Mouse (Mus musculus) CD4-positive, CD25-positive, alpha-beta regulatory T cell, adult 4 months (primary cell): ENCODE measurements at regions not wholly inside any gene's neighbourhood (a gene's known extent, or its start where the extent isn't known, plus 50 kb on each side); places are given as distances from the start of the nearest gene placed in this dataset.

Source experiments
- ATAC-seq: one replicate; pipeline ENCODE4 v1.8.0; 2017

DNA sequence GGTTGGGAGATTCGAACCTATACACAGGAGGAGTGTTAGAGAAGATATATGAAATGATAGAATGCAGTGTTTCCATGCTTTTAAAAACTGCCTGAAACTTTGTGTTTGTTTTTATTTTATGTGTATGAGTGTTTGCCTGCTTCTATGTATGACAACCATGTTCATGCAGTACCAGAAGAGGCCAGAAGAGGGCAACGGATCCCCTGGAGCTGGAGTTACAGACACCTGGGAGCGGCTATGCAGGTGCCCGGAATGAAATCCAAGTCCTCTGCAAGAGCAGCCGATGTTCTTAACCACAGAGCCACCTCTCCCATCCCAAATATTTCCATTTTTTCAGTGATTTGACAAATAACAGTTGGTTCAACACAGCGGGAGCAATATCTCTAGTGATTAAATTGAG lies 247.5 kb upstream of the Dio3 start:
- ATAC-seq: no peak

DNA sequence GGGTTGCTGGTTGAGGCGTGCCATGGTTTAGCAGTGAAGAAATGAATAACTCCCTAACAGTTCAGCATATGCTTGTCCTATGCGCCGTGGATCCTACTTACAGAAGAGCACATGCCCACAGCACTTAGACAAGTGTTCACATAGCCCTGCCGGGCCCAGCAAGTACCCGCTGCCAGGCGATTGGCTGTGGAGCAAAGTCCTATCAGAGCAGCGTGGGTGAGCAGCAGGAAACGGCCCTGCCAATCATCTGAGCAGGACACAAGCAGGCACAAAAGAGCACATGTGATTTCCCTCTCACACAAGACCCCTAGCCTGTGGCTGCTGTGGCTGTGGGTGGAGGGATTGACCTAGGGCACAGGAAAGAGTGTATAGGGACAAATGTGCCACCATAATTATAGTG lies 243.7 kb upstream of the Dio3 start:
- ATAC-seq: no peak

DNA sequence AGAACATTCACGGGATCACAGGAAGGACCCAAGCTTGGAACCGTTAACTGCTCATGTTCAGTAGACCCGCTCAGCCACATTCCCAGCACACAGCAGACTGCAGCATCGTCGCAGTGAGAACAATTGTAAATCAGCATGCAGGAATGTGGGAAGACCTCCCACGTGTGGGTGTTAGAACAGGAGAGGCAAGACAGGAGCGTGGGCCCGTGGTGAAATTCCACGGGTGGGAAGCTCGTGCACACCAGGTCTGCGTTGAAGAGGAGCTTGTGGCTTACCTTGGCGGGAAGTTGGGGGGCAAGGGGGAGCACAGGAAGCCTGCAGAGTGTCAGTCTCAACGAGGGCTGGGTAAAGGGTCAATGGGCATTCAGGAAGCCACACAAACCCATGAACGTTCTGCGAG lies 238.2 kb upstream of the Dio3 start:
- ATAC-seq: no peak

GRCm38 (mm10) chr12:110041782-110042181 lies 237.1 kb upstream of the Dio3 start:
- ATAC-seq: no peak

DNA sequence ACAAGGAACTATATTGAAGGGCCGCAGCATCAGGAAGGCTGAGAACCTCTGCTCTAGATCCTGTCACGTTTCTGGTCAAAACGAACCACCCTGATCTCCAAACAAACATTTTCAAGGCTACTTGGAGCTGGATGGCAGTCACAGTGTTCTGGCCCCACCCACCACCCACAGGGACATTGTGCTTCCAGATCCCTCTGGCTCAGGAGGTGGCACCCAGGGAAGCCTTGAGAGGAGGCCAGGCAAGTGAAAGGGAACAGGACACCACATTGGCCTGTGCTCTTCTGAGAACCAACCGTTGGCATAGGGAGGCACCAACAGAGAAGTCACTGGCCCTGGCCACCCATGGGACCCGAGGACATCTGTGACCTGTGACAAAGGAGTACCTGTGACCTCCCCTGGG lies 234.6 kb upstream of the Dio3 start:
- no peak for ATAC-seq

GRCm38 (mm10) chr12:110044721-110045120 lies 234.1 kb upstream of the Dio3 start:
- no peak for ATAC-seq

DNA sequence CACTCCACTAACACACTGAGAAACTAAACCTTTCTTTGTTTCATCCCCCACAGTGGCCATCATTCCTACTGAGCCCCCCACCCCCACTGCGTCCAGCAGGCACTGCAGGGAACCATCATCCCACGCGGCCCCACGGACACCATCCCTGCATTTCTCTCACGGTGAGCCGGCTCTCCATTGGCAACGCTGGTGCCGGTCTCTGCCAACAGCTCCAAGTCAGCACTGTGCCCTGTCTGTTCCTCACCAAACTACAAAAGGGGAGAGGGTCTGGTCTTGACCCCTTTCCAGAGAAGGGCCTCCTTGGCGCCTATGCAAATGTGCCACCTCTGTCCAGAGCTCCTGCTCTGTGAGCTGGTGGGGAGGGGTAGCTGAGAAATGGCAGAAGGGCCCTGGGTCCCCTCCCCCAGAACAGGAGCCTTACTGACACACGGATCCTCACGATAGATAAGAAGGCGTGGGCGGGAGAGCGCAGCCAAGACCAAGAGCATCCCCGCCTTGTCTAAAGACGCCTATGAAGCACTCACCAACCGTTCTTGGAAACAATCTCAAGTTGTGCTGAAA lies 233.0 kb upstream of the Dio3 start:
- ATAC-seq: no peak

DNA sequence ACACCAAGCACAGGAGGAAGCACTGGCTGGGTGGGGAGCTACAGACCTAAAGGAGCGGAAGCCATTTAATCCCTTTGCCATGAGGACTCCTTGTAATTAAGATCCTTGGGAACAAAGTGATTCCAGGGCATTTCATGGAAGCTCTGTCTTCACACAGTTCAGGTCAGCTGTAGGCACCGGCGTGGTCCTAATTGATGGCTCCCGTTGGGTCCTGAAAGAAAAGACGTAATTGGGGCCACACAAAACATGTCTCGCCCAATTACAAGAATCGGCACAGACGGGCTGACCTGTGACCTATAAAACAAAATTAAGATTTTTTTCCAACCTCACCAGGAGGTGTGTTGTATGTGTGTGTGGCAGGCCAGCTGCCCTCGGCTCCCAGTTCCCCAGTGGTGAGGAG lies 232.3 kb upstream of the Dio3 start:
- no peak for ATAC-seq

GRCm38 (mm10) chr12:110047466-110048250 lies 231.2 kb upstream of the Dio3 start:
- ATAC-seq: no peak

- ATAC-seq: no peak
These were observed 229.6 kb upstream of the Dio3 start for GRCm38 (mm10) chr12:110049154-110049736.

DNA sequence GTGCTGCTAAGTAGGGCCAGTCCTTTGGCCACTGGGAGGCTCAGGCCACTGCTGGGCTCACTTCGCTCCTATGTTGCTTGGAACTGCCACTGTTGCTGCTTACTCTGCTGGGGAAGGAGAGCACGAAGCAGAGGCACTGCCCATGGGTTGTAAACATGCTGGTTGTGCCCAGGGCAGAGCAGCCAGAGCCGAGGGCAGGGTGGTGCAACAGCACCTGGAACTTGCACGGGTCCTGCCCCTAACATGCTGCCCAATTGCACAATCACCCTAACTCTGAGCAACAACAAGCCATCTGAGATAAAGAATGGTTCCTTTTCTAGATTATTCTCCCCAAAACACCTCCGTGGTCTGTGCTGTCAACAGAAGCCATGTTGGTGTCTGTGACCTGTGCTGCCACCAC lies 219.5 kb upstream of the Dio3 start:
- no peak for ATAC-seq

DNA sequence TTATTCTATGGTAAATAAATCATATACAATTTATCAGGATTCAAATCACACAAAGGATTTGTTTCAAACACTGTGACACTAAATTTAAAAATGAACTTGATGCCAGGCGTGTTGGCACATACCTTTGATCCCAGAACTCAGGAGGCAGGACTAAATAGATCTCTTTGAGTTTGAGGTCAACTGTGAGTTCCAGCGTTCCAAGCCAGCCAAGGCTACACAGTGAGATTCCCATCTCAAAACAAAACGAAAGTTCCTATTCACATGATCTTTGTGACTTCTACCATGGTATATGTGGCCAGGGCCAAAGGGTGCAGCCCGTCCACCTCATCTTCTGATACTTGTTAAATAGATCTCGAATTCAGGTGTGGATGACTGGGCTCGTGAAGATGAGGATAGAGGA lies 216.9 kb upstream of the Dio3 start:
- ATAC-seq: no peak

GRCm38 (mm10) chr12:110063013-110063412 lies 215.9 kb upstream of the Dio3 start:
- no peak for ATAC-seq

DNA sequence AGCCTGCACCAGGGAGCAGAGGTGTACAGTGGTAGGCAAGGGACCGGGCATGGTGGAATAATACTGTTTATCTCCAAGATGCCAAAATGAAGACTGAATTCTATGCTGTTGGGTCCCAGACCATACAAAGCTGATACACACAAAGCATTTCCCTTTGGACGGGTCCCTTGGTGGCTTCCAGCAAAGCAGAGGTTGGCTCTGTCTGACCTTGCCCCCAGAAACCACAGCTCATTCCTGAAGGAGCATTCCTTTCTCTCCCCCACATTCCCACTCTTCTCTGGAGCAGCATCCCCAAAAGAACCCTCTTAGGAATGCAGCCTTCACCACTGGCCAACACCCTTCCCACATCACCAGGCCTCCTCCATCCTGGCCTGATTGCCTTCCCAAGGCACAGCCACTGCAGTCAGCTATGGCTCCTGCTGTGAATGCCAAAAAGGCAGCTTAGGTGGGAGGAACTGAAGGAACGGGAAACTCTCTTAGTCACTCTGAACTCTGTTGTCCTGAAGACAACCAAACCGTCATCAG lies 212.4 kb upstream of the Dio3 start:
- ATAC-seq: no peak

GRCm38 (mm10) chr12:110070506-110070905 lies 208.4 kb upstream of the Dio3 start:
- no peak for ATAC-seq

DNA sequence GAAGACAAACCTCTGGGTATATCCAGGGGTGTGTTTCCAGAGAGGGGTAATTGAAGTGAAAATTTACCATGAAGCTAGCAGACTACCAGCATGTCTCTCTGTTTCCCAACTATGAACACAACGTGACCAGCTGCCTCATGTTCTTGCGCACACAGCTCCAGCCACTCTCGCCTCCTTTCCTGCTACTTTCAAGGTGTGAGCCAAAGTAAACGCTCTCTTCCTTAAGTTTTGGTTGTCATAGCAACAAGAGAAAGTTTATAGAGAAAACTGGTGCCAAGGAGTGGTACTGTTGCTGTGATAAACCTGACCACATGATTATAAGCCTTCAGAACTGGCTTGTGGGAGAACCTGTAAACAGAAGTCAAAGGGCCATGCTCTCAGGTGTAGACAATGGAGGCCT lies 207.0 kb upstream of the Dio3 start:
- no peak for ATAC-seq

- no peak for ATAC-seq
These were observed 203.9 kb upstream of the Dio3 start for GRCm38 (mm10) chr12:110074921-110075320.

GRCm38 (mm10) chr12:110077211-110077884 lies 201.5 kb upstream of the Dio3 start:
- ATAC-seq: no peak

- ATAC-seq: no peak
These were observed 200.8 kb upstream of the Dio3 start for GRCm38 (mm10) chr12:110078081-110078505.

DNA sequence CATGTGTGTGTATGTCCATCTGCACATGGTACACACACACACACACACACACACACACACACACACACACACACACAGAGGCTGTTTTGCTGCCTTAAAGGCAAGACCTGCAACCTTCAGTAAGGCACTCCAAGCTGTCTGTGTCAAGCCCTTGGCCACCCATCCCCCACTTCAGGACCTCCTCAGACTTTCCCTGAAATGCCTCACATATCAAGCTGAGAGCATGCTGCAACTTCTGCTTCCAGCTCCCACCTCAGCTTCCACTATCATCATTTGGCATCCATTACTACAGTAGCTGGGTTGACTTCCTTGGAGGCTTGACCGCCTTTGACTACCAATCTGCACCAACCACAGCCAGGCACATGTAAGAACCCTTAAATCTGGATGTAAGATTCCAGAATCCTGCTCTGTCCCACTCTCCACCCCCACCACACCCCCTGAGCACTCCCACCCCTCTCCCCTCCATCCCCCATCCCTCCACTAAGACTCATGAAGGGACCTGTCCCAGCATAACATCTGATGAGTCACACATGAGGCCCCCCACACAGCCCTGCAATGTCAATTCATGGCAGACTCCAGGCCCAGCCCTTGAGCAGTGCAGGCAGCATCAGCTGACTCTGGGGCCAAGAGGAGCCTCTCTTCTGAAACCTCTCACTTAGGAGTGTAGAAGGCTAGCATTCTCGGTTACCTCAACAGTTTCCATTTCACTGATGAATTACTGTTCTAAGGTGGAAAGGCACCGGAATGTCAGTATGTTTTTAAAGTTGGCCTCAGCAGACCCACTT lies 196.8 kb upstream of the Dio3 start:
- ATAC-seq: no peak

DNA sequence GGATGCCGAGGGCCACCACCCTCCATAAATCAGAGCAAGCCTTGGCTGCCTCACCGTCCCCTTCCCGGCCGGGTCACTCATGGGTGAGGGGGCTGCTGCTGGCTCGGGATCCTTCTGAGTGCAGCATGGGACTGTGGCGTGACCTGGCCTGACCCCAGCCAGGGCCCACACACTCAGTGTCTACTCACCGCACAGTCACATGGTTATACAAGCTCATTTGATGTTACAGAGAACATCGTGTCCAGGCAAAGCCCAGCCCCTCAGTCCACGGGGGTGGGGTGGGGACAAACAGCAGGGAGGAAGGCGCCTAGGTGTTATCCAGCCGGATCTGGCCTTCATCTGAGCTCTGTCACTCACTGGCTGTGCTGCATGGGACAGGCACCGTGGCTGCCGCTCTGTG lies 195.9 kb upstream of the Dio3 start:
- ATAC-seq: no peak

GRCm38 (mm10) chr12:110083471-110083870 lies 195.4 kb upstream of the Dio3 start:
- ATAC-seq: no peak

DNA sequence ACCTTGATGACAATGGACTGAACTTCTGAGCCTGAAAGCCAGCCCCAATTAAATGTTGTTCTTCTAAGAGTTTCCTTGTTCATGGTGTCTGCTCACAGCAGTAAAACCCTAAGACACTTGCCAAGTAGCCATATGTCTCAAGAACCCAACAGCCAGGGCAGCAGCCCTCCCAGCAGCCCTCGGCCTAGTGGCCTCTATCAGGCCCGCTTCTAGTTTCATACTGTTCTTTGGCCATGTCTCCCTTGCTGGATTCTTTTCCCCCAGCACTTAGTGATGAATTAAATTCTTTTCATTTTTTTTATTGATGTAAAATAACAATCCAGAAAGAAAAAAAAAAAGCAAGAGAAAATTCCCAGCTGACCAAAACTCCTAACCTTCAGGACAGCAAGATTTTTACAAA lies 191.9 kb upstream of the Dio3 start:
- no peak for ATAC-seq
